Mouse (Mus musculus) layer of hippocampus, adult 9-10 months (tissue): ENCODE data around the gene Ccdc151.
A peak's percentile ranks its signal among the peaks of the same experiment; 100 is the strongest.

Experiments
- DNase-seq: peaks from one replicate; pipeline ENCODE4 v3.0.0; 2022; ENCODE audit warnings: low spot score

The Ccdc151 gene

GRCm38 (mm10) chr9:21955570-21956281 is 46.7 kb downstream of the Ccdc151 start, which contains the start of gene Swsap1:
Swsap1 (plus strand) TSS chr9:21955755.
- peak; percentile 100 for DNase-seq

GRCm38 (mm10) chr9:21955225-21955569 is 47.2 kb downstream of the Ccdc151 start:
- DNase-seq, result no peak

DNA sequence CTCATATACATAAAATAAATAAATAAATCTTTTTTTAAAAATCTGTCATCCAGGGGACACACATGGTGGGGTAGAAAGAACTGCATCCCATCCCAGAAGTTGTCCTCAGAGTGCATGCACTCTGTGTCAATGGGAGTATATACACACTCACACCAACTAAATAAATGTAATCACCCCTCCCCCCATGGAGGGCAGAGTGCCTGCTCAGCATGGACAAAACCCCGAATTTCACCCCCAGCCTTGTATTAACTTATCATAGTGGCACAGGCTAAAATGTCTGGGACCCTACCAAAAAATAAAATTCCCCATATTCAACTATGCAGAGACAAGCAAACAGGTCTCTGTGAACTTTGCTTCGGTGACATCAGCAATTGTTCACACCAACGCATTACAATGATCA is 47.8 kb downstream of the Ccdc151 start:
- DNase-seq, result no peak

GRCm38 (mm10) chr9:21953600-21953999 is 48.8 kb downstream of the Ccdc151 start:
- no peak for DNase-seq

DNA sequence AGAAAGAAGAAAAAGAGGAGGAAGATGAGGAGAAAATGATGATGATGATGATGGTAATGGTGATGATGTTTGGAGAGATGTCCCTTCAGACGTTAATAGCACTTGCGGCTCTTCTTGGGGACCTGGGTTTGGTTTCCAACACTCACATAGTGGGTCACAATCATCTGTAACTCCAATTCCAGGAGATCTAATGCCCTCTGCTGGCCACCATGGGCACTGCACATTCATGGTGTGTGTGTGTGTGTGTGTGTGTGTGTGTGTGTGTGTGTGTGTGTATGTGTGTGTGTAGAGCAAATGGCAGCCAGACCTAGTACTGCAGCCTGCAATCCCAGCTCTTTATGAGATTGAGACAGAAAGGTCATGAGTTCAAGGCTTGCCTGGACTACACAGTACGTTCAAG is 50.5 kb downstream of the Ccdc151 start:
- DNase-seq, result no peak

- DNase-seq, result no peak
Measured at GRCm38 (mm10) chr9:21950322-21950721, 52.1 kb downstream of the Ccdc151 start.

GRCm38 (mm10) chr9:21948790-21949189 is 53.6 kb downstream of the Ccdc151 start:
- no peak for DNase-seq

GRCm38 (mm10) chr9:21948146-21948545 is 54.3 kb downstream of the Ccdc151 start:
- no peak for DNase-seq

GRCm38 (mm10) chr9:21947540-21948130 is 54.8 kb downstream of the Ccdc151 start:
- no peak for DNase-seq

DNA sequence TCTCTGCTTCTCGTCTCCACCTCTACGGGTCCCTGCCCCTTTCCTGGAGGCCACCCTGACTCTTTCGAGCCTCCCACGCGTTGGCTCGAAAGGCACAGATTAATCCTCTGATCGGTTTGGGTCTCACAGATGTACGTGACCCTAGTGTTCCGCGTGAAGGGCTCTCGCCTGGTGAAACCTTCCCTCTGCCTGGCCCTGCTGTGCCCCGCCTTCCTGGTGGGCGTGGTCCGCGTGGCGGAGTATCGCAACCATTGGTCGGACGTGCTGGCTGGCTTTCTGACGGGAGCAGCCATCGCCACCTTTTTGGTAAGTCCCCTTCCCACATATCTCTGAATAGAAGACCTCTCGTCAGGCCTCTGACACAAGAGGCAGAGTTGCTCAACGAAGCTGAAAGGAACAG is 58.2 kb downstream of the Ccdc151 start:
- no peak for DNase-seq

GRCm38 (mm10) chr9:21943638-21944037 is 58.8 kb downstream of the Ccdc151 start:
- no peak for DNase-seq

DNA sequence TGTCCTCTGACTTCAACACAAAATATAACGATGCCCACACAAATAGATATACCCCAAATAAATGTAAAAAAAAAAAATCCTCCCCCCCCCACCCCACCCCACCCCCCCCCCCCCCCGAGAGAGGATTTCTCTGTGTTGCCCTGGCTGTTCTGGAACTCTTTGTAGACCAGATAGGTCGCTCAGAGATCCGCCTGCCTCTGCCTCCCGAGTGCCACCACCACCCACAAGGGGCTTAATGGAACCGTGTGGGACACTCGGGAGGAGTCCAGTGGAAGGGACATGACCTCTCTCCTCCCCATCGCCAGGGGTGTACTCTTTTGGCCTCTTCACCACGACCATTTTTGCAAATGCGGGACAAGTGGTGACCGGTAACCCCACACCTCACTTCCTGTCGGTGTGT is 59.4 kb downstream of the Ccdc151 start:
- DNase-seq, result no peak
